Mouse (Mus musculus) frontal cortex, adult 2 months (tissue): ENCODE results near the gene Trim8. TPM values are rescaled to one million over a fixed set of nuclear protein-coding genes. Genes with fewer than 3 reads are reported as not detected.

Experiments used
- DNase-seq, 2 experiments: peaks; one replicate each; pipeline ENCODE4 v3.0.0; 2022; ENCODE audit warnings: low spot score in 1 of 2; ENCODE audit errors: extremely low spot score in 1 of 2
- polyA plus RNA-seq: library from polyadenylated mRNA; depleted of rRNA; stranded (reverse); fragments of >200 nt; gene quantifications from 2 replicates; pipeline ENCODE4 v1.2.3, GENCODE M21; 2012

Trim8 gene
- polyA plus RNA-seq, 1 experiment: 58.6 TPM

- no peak for DNase-seq
Observed at GRCm38 (mm10) chr19:46479306-46480075, 22.0 kb upstream of the Trim8 start.

GRCm38 (mm10) chr19:46480624-46481345, 20.7 kb upstream of the Trim8 start:
- no peak for DNase-seq

- no peak for DNase-seq
Observed at GRCm38 (mm10) chr19:46481352-46481751, 20.1 kb upstream of the Trim8 start.

GRCm38 (mm10) chr19:46481756-46482155, 19.7 kb upstream of the Trim8 start:
- no peak for DNase-seq

- DNase-seq: no peak
Observed at GRCm38 (mm10) chr19:46482896-46483516, 18.5 kb upstream of the Trim8 start.

- DNase-seq: peak in 1 of 2 experiments; percentile 51
Observed at GRCm38 (mm10) chr19:46483701-46484328, 17.7 kb upstream of the Trim8 start.

- peak in 1 of 2 experiments; percentile 67 for DNase-seq
Observed at GRCm38 (mm10) chr19:46484518-46484917, 17.0 kb upstream of the Trim8 start.

GRCm38 (mm10) chr19:46485847-46486246, 15.7 kb upstream of the Trim8 start:
- no peak for DNase-seq

GRCm38 (mm10) chr19:46486709-46487108, 14.8 kb upstream of the Trim8 start:
- no peak for DNase-seq

GRCm38 (mm10) chr19:46489448-46489847, 12.1 kb upstream of the Trim8 start:
- DNase-seq: no peak

- no peak for DNase-seq
Observed at GRCm38 (mm10) chr19:46490634-46491033, 10.9 kb upstream of the Trim8 start.

GRCm38 (mm10) chr19:46495136-46495535, 6.4 kb upstream of the Trim8 start:
- no peak for DNase-seq

GRCm38 (mm10) chr19:46497230-46497629, 4.3 kb upstream of the Trim8 start:
- no peak for DNase-seq

- no peak for DNase-seq
Observed at GRCm38 (mm10) chr19:46499539-46499835, 2.0 kb upstream of the Trim8 start.

- peak; percentile 98 to 99 for DNase-seq
Observed at GRCm38 (mm10) chr19:46499836-46500580, 1.5 kb upstream of the Trim8 start.

- DNase-seq: peak in 1 of 2 experiments; percentile 46
Observed at GRCm38 (mm10) chr19:46500581-46501341, 741 bp upstream of the Trim8 start.

- DNase-seq: peak in 1 of 2 experiments; percentile 75
Observed at GRCm38 (mm10) chr19:46502069-46502455, 560 bp downstream of the Trim8 start.

- DNase-seq: peak in 1 of 2 experiments; percentile 71
Observed at GRCm38 (mm10) chr19:46502471-46503166, 1.1 kb downstream of the Trim8 start.
